Mouse (Mus musculus) MEL (cell line): Measurements from ENCODE around the gene Gli1. TPM values are rescaled to one million over a fixed set of nuclear protein-coding genes. Genes with fewer than 3 reads are reported as not detected.

Experiments
- DNase-seq: peaks from one replicate; pipeline ENCODE4 v3.0.0; 2011; ENCODE audit warnings: low read depth, low spot score
- H3K27ac ChIP-seq: 2 replicates; pipeline ENCODE4 v1.5.1; 2012; ENCODE audit warnings: low read depth, mild to moderate bottlenecking, control low read depth, low read length, moderate library complexity; ENCODE audit not compliant: control insufficient read depth
- H3K27me3 ChIP-seq, 2 experiments: fragments of 150-350 bp in 1 of 2; sonication (generic) in 1 of 2; 2 replicates each; pipeline ENCODE4 v1.6.1; 2012; ENCODE audit warnings: low read length in 2 of 2, mild to moderate bottlenecking in 2 of 2, improper control_type of control experiment in 1 of 2, moderate library complexity in 1 of 2; ENCODE audit not compliant: insufficient read depth in 2 of 2, control insufficient read depth in 1 of 2
- H3K36me3 ChIP-seq, 2 experiments: 2 replicates each; pipeline ENCODE4 v1.6.1; 2012 to 2014; ENCODE audit warnings: low read length in 2 of 2, improper control_type of control experiment in 1 of 2, inconsistent platforms in 1 of 2, mild to moderate bottlenecking in 1 of 2; ENCODE audit not compliant: insufficient read depth in 2 of 2, control insufficient read depth in 1 of 2
- H3K4me1 ChIP-seq, 2 experiments: fragments of 150-350 bp in 1 of 2; sonication (generic) in 1 of 2; 2 replicates each; pipeline ENCODE4 v1.6.1; 2012; ENCODE audit warnings: low read length in 2 of 2, improper control_type of control experiment in 1 of 2, mild to moderate bottlenecking in 1 of 2; ENCODE audit not compliant: insufficient read depth in 2 of 2, control insufficient read depth in 1 of 2
- H3K4me3 ChIP-seq, 2 experiments: fragments of 150-350 bp in 1 of 2; sonication (generic) in 1 of 2; 2 replicates each; pipeline ENCODE4 v1.5.1; 2012; ENCODE audit warnings: low read depth in 2 of 2, low read length in 2 of 2, mild to moderate bottlenecking in 2 of 2, moderate library complexity in 2 of 2, control low read depth in 1 of 2, improper control_type of control experiment in 1 of 2; ENCODE audit not compliant: control insufficient read depth in 1 of 2, insufficient read depth in 1 of 2
- H3K79me2 ChIP-seq: 2 replicates; pipeline ENCODE4 v1.6.1; 2012; ENCODE audit warnings: mild to moderate bottlenecking, low read length, moderate library complexity; ENCODE audit not compliant: control insufficient read depth, poor library complexity, insufficient read depth
- H3K9ac ChIP-seq: 2 replicates; pipeline ENCODE4 v1.6.1; 2012; ENCODE audit warnings: low read depth, mild to moderate bottlenecking, control low read depth, low read length, moderate library complexity; ENCODE audit not compliant: control insufficient read depth, poor library complexity, severe bottlenecking
- H3K9me3 ChIP-seq: fragments of 150-350 bp; sonication (generic); replicated peaks from 2 replicates; pipeline ENCODE4 v1.6.1; 2012; ENCODE audit warnings: mild to moderate bottlenecking, low read length, improper control_type of control experiment, moderate library complexity; ENCODE audit not compliant: insufficient read depth
- CHD2 ChIP-seq: IDR thresholded peaks from 2 replicates; pipeline ENCODE4 v1.6.1; 2011; ENCODE audit warnings: low read length, improper control_type of control experiment
- CTCF ChIP-seq, 3 experiments: IDR thresholded peaks in 2 of 3; conservative IDR thresholded peaks in 1 of 3; 2 replicates each; pipeline ENCODE4 v1.5.1; 2011 to 2012; ENCODE audit warnings: low read length in 3 of 3, low read depth in 2 of 3, mild to moderate bottlenecking in 2 of 3, improper control_type of control experiment in 1 of 3, inconsistent platforms in 1 of 3, mixed read lengths in 1 of 3, moderate library complexity in 1 of 3; ENCODE audit not compliant: control insufficient read depth in 1 of 3, insufficient read depth in 1 of 3, poor library complexity in 1 of 3, severe bottlenecking in 1 of 3
- ETS1 ChIP-seq: IDR thresholded peaks from 2 replicates; pipeline ENCODE4 v1.6.1; 2012; ENCODE audit warnings: low read depth, mild to moderate bottlenecking, inconsistent platforms, low read length, improper control_type of control experiment, moderate library complexity
- MAX ChIP-seq: IDR thresholded peaks from 2 replicates; pipeline ENCODE4 v1.6.1; 2011; ENCODE audit warnings: low read length, improper control_type of control experiment
- MAZ ChIP-seq: IDR thresholded peaks from 2 replicates; pipeline ENCODE4 v1.6.1; 2012; ENCODE audit warnings: low read depth, mild to moderate bottlenecking, inconsistent platforms, low read length, improper control_type of control experiment
- MEF2A ChIP-seq: IDR thresholded peaks from 2 replicates; pipeline ENCODE4 v1.6.1; 2014; ENCODE audit warnings: low read depth, mild to moderate bottlenecking, inconsistent platforms, low read length, improper control_type of control experiment; ENCODE audit not compliant: poor library complexity, insufficient replicate concordance, severe bottlenecking; ENCODE audit errors: extremely low read depth
- MXI1 ChIP-seq: IDR thresholded peaks from 2 replicates; pipeline ENCODE4 v1.6.1; 2011; ENCODE audit warnings: mild to moderate bottlenecking, low read depth, low read length, improper control_type of control experiment
- MYC ChIP-seq: IDR thresholded peaks from 2 replicates; pipeline ENCODE4 v1.6.1; 2011; ENCODE audit warnings: low read depth, mild to moderate bottlenecking, low read length, improper control_type of control experiment, moderate library complexity
- RAD21 ChIP-seq: IDR thresholded peaks from 2 replicates; pipeline ENCODE4 v1.6.1; 2011; ENCODE audit warnings: mild to moderate bottlenecking, low read depth, low read length, improper control_type of control experiment
- SIN3A ChIP-seq: IDR thresholded peaks from 2 replicates; pipeline ENCODE4 v1.6.1; 2012; ENCODE audit warnings: low read length, improper control_type of control experiment, inconsistent platforms
- SMC3 ChIP-seq: IDR thresholded peaks from 2 replicates; pipeline ENCODE4 v1.6.1; 2011; ENCODE audit warnings: low read depth, low read length, improper control_type of control experiment
- TBP ChIP-seq: IDR thresholded peaks from 2 replicates; pipeline ENCODE4 v1.8.0; 2011; ENCODE audit warnings: low read depth, low read length, improper control_type of control experiment
- USF1 ChIP-seq: IDR thresholded peaks from 2 replicates; pipeline ENCODE4 v1.6.1; 2014; ENCODE audit warnings: low read depth, mild to moderate bottlenecking, inconsistent platforms, low read length, improper control_type of control experiment, moderate library complexity
- USF2 ChIP-seq, 2 experiments: IDR thresholded peaks; 2 replicates each; pipeline ENCODE4 v1.6.1; 2011 to 2012; ENCODE audit warnings: improper control_type of control experiment in 2 of 2, low read length in 2 of 2, borderline replicate concordance in 1 of 2, inconsistent platforms in 1 of 2, low read depth in 1 of 2, mild to moderate bottlenecking in 1 of 2; ENCODE audit not compliant: insufficient read depth in 1 of 2
- ZC3H11A ChIP-seq: IDR thresholded peaks from 2 replicates; pipeline ENCODE4 v1.6.1; 2012; ENCODE audit warnings: low read depth, mild to moderate bottlenecking, inconsistent platforms, low read length, improper control_type of control experiment
- polyA plus RNA-seq, 2 experiments: library from polyadenylated mRNA; stranded (reverse) in 1 of 2; unstranded in 1 of 2; fragments of >175 nt in 1 of 2; fragments of >200 nt in 1 of 2; gene quantifications; 2 replicates each; pipeline versions ENCODE4 v1.2.1 to v1.2.4; 2012; ENCODE audit warnings: low replicate concordance in 2 of 2, low read depth in 1 of 2; ENCODE audit not compliant: insufficient read length in 2 of 2, insufficient read depth in 1 of 2, missing spikeins in 1 of 2
- total RNA-seq: library from RNA; depleted of rRNA; stranded (reverse); fragments of 300-350 nt; gene quantifications from 2 replicates; pipeline ENCODE4 v1.2.3, GENCODE M21; 2012

The Gli1 gene
- total and polyA plus RNA-seq, 3 experiments = 1.3 to 8.0 TPM; not detected in 1

GRCm38 (mm10) chr10:127335271-127335670, 6.5 kb downstream of the Gli1 start:
- Histone ChIP-seq H3K36me3 (peaks cover 0 to 2% of the 10 kb centered on the region in 2 experiments; a peak in 1 of 4 replicates), H3K4me3 (no peak overlapping the region), H3K9me3 (no peaks in the 10 kb centered on the region), H3K27ac (no peak overlapping the region), H3K27me3 (no peaks in the 10 kb centered on the region), H3K4me1 (no peaks in the 10 kb centered on the region), H3K79me2 (no peaks in the 10 kb centered on the region; the same call in 1 of the 2 replicates), H3K9ac (no peak overlapping the region)
- DNase-seq = no peak
- TF ChIP-seq USF2 (IDR thresholded peaks at IDR 0.05; ENCODE audit: borderline replicate concordance in 1 of 2, insufficient read depth in 1 of 2, low read depth in 1 of 2, low read length in 2 of 2) (0 out of 4 replicates have a peak, but pooled peaks of 1 of the 2 experiments have one; percentile 8), CTCF (IDR thresholded peaks at IDR 0.05 in 2 of 3, conservative IDR thresholded peaks at IDR 0.05 in 1 of 3; ENCODE audit: control insufficient read depth in 1 of 3, insufficient read depth in 1 of 3, low read depth in 2 of 3, low read length in 3 of 3, poor library complexity in 1 of 3, severe bottlenecking in 1 of 3) (peak in 2 of 3 experiments; percentile 8 to 27; a peak in 1 of 6 replicates), USF1 (peak; percentile 69), MEF2A (no peak)
- TF ChIP-seq, all 39 proteins: peak for 3

- DNase-seq = peak; percentile 71
- no peaks in the 10 kb centered on the region for H3K27me3 ChIP-seq
- peak; percentile 59; the same call in 1 of the 2 replicates for TF ChIP-seq ZC3H11A
- no peak for TF ChIP-seq ETS1
- peak; percentile 83 for TF ChIP-seq MYC
- no peak for TF ChIP-seq MAZ
- peak; percentile 49; the same call in 1 of the 2 replicates for TF ChIP-seq SIN3A
- peak; percentile 38; the same call in 1 of the 2 replicates for TF ChIP-seq TBP
- TF ChIP-seq CHD2 = no peak
- TF ChIP-seq RAD21 = peak; percentile 77
- TF ChIP-seq CTCF (IDR thresholded peaks at IDR 0.05 in 2 of 3, conservative IDR thresholded peaks at IDR 0.05 in 1 of 3; ENCODE audit: control insufficient read depth in 1 of 3, insufficient read depth in 1 of 3, low read depth in 2 of 3, low read length in 3 of 3, poor library complexity in 1 of 3, severe bottlenecking in 1 of 3) = peak; percentile 51 to 78 (median 53)
- no peak for TF ChIP-seq MAX
- TF ChIP-seq MXI1 = no peak
- peak; percentile 66 for TF ChIP-seq SMC3
- no peak overlapping the region for H3K9ac ChIP-seq
- no peaks in the 10 kb centered on the region for H3K36me3 ChIP-seq
- H3K4me1 ChIP-seq = no peaks in the 10 kb centered on the region
- no peak overlapping the region for H3K27ac ChIP-seq
- no peaks in the 10 kb centered on the region for H3K9me3 ChIP-seq
- H3K4me3 ChIP-seq = no peak overlapping the region
- H3K79me2 ChIP-seq = no peaks in the 10 kb centered on the region
Measured at GRCm38 (mm10) chr10:127333152-127333551, 8.6 kb downstream of the Gli1 start.
